Comparison of ENCODE assay signal across 21 mouse cellular contexts in the genomic region with DNA sequence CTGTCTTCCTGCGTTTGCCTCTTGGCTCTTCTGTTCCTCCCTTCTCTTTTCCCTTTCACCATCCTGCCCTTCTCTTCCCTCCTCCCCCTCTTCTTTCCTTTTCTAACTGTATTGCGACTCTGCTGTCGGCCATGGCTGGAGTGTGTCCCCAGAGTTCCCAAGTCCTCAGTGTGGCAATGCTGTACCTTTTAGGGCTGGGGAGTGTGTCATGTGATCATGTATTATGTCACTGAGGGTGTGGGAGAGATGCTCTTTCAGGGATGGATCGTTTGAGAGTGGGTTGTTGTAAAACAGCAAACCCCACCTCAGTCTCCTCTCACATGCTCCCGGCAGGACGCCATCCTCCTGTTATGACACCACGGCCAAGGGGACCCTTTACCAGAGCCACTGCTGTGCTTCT. TPM values are rescaled to one million over a fixed set of nuclear protein-coding genes. Genes with fewer than 3 reads are reported as not detected.
DNase-seq lines count a peak whose midpoint lies in the region; ATAC-seq and TF ChIP-seq lines count a peak whose summit lies in the region.
"Had no signal": no experiment of that assay in that cellular context is flagged by ENCODE, and none has a peak within 500 bp of the region (broad histone marks: within the 10 kb centered on the region; RNA-seq: fewer than 3 reads in every experiment).

No protein-coding gene starts in this region.

- TF ChIP-seq POLR2A in kidney, adult 2 months (IDR thresholded peaks at IDR 0.05; ENCODE audit: low read depth, low read length) = no peak

- no peak for ATAC-seq in heart, embryonic 11.5 days (replicated peaks; ENCODE audit: insufficient number of reproducible peaks, low FRiP score, low TSS enrichment)
- ATAC-seq: CD4-positive, CD25-positive, alpha-beta regulatory T cell, adult 4 months; midbrain, embryonic 16.5 days; Patski had no signal

- H3K27ac ChIP-seq in heart, embryonic 11.5 days (ENCODE audit: low read depth, low read length) = peak overlapping the region; percentile 69
- peak overlapping the region; percentile 58; the same call in 1 of the 2 replicates for H3K27ac ChIP-seq in kidney, adult 2 months (ENCODE audit: insufficient read depth, low read depth, low read length)
- H3K27ac ChIP-seq in brown adipose tissue, adult 24 weeks (replicated peaks; ENCODE audit: low read depth, low read length) = peak overlapping the region; percentile 38
- H3K27ac ChIP-seq: embryonic facial prominence, embryonic 10.5 days; forebrain, embryonic 12.5 days; hindbrain, embryonic 14.5 days; neural tube, embryonic 15.5 days had no signal

- H3K9me3 ChIP-seq in heart, embryonic 11.5 days (replicated peaks; ENCODE audit: control insufficient read depth, low read length) = no peaks in the 10 kb centered on the region
- H3K9me3 ChIP-seq: embryonic facial prominence, embryonic 10.5 days; forebrain, embryonic 12.5 days; megakaryocyte, embryonic 14.5 days; neural tube, embryonic 15.5 days had no signal

- H3K36me3 ChIP-seq in heart, embryonic 11.5 days (ENCODE audit: control insufficient read depth, insufficient read depth, low read length) = peaks cover 5% of the 10 kb centered on the region
- no peaks in the 10 kb centered on the region for H3K36me3 ChIP-seq in kidney, adult 2 months (ENCODE audit: control insufficient read depth, insufficient read depth, low read length)
- H3K36me3 ChIP-seq: forebrain, embryonic 12.5 days; neural tube, embryonic 15.5 days had no signal

- no peak for TF ChIP-seq CTCF in kidney, adult 2 months (conservative IDR thresholded peaks at IDR 0.05; ENCODE audit: insufficient read depth, insufficient read length, low read depth, low read length)

- H3K4me3 ChIP-seq in heart, embryonic 11.5 days (ENCODE audit: low read depth, low read length) = no peak overlapping the region
- H3K4me3 ChIP-seq in kidney, adult 2 months (ENCODE audit: insufficient read depth, low read depth, low read length) = no peak overlapping the region
- H3K4me3 ChIP-seq in brown adipose tissue, adult 24 weeks (ENCODE audit: insufficient read depth, low read depth, low read length) = no peak overlapping the region
- H3K4me3 ChIP-seq: embryonic facial prominence, embryonic 10.5 days; forebrain, embryonic 12.5 days; megakaryocyte, embryonic 14.5 days; neural tube, embryonic 15.5 days had no signal

- DNase-seq in cerebellum, adult 9-11 months = peak; percentile 19
- no peak for DNase-seq in cerebellum, adult 8-10 months
- DNase-seq in heart, postnatal 36 days = no peak
- no peak for DNase-seq in kidney, adult 2 months
- no peak for DNase-seq in kidney, postnatal 36 days
- DNase-seq: adrenal gland, postnatal 10 days; cerebellum, adult 11 months; lung, adult 18-20 months; spleen, adult 18-20 months; thymus, postnatal 25 days had no signal

- H3K27me3 ChIP-seq in heart, embryonic 11.5 days (ENCODE audit: control insufficient read depth, insufficient read depth, low read length) = no peaks in the 10 kb centered on the region
- no peaks in the 10 kb centered on the region for H3K27me3 ChIP-seq in kidney, adult 2 months (replicated peaks; ENCODE audit: control insufficient read depth, insufficient read depth, low read length)
- H3K27me3 ChIP-seq: megakaryocyte, embryonic 14.5 days; neural tube, embryonic 15.5 days; Patski had no signal

- no peak overlapping the region for H3K4me2 ChIP-seq in heart, embryonic 11.5 days
- H3K4me2 ChIP-seq: forebrain, embryonic 12.5 days; hindbrain, embryonic 14.5 days; liver, embryonic 11.5 days; neural tube, embryonic 15.5 days had no signal

- H3K4me1 ChIP-seq in heart, embryonic 11.5 days (ENCODE audit: control insufficient read depth, insufficient read depth, low read length) = peaks cover 33% of the 10 kb centered on the region
- peaks cover 4% of the 10 kb centered on the region for H3K4me1 ChIP-seq in kidney, adult 2 months (ENCODE audit: control insufficient read depth, insufficient read depth, low read length)
- H3K4me1 ChIP-seq in brown adipose tissue, adult 24 weeks (ENCODE audit: control insufficient read depth, insufficient read depth, insufficient read length, low read length) = peaks cover 44% of the 10 kb centered on the region

- intact Hi-C loops in heart, postnatal 36 days (cut with DNase I) = loop anchor here (10.0 kb wide), 1 partner anchor 216 kb away; no protein-coding TSS in a partner anchor

- WGBS in heart, embryonic 11.5 days (ENCODE audit: insufficient replicate concordance) = 69% methylated on average over 7 of the region's 7 CpGs
- WGBS in kidney, adult 2 months = 43% methylated on average over 7 of the region's 7 CpGs

- H3K9ac ChIP-seq in heart, embryonic 11.5 days (ENCODE audit: low read depth, low read length) = no peak overlapping the region
- H3K9ac ChIP-seq: forebrain, embryonic 12.5 days; hindbrain, embryonic 14.5 days; neural tube, embryonic 15.5 days had no signal

RNA-seq across cellular contexts. Expression of a gene that starts 29.8 kb away (rescaled TPM):
- polyA plus RNA-seq in heart, embryonic 11.5 days (2014; fragmentation: Nextera tagmentation; extraction: Ambion mirVana) = 39.9 and 42.1 TPM in 2 replicates
- total RNA-seq in heart, postnatal 36 days (2021) = 10 to 100 TPM; 42.0 to 53.5 TPM
- polyA plus RNA-seq in kidney, adult 2 months (2012; rRNA removed) = 27.5 and 28.1 TPM in 2 replicates
- 8.0 and 14.4 TPM in 2 replicates for polyA plus RNA-seq in brown adipose tissue, adult 24 weeks (2012; ENCODE audit: insufficient read depth, insufficient read length, missing spikeins)
